23 mouse cellular contexts compared by ENCODE assay signal in the genomic region with DNA sequence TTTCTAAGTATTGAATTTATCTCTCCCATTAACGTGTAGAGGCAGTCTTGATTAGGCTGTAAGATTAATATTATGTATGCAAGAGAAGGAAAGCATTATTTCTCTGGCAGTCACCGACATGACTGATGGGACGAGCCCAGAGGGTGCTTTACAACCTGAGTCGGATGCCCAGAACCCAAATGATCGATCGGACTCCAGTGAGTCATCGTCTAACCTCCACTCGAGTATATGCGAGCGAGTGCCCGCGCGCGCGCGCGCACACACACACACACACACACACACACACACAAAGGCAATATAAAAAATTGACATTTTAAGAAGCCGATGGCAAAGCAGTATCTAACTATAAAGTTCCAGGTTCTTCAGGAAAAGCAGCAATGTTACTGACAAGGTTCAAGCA. TPM values are rescaled to one million over a fixed set of nuclear protein-coding genes. Genes with fewer than 3 reads are reported as not detected.
DNase-seq lines count a peak whose midpoint lies in the region; ATAC-seq and TF ChIP-seq lines count a peak whose summit lies in the region.
"Had no signal": no experiment of that assay in that cellular context is flagged by ENCODE, and none has a peak within 500 bp of the region (broad histone marks: within the 10 kb centered on the region; RNA-seq: fewer than 3 reads in every experiment).

No protein-coding gene starts in this region.

- no peak overlapping the region for H3K9ac ChIP-seq in limb, embryonic 14.5 days (ENCODE audit: low read depth, low read length, severe bottlenecking)
- H3K9ac ChIP-seq in hindbrain, embryonic 11.5 days (ENCODE audit: low read depth, low read length): no peak overlapping the region
- no peak overlapping the region for H3K9ac ChIP-seq in neural tube, embryonic 13.5 days
- H3K9ac ChIP-seq: heart, embryonic 13.5 days; kidney, embryonic 15.5 days; liver, embryonic 13.5 days; lung, embryonic 15.5 days had no signal

- 4% methylated on average over 18 of the region's 18 CpGs for WGBS in limb, embryonic 14.5 days
- WGBS in limb, embryonic 10.5 days: 7% methylated on average over 18 of the region's 18 CpGs
- WGBS in hindbrain, embryonic 11.5 days: 12% methylated on average over 18 of the region's 18 CpGs
- WGBS in neural tube, embryonic 13.5 days: 8% methylated on average over 18 of the region's 18 CpGs
- WGBS in thymus, adult 2 months: 78% methylated on average over 18 of the region's 18 CpGs

- no peak for DNase-seq in limb, embryonic 14.5 days (ENCODE audit: low spot score)
- DNase-seq in limb, embryonic 10.5 days (ENCODE audit: low spot score): no peak
- peak; percentile 66 for DNase-seq in R1 (ENCODE audit: low read depth, low spot score)
- peak; percentile 36 for DNase-seq in hindbrain, embryonic 11.5 days (ENCODE audit: low spot score)
- no peak for DNase-seq in thymus, adult 2 months
- DNase-seq in frontal cortex, postnatal 14 days (ENCODE audit: low spot score in 2 of 2): no peak
- DNase-seq: adrenal gland, postnatal 36 days; cerebellum, adult 2 months; gastrocnemius, postnatal 14 days; heart, postnatal 36 days; layer of hippocampus, postnatal 36 days; liver, embryonic 13.5 days; right cerebral cortex, adult 18-20 months had no signal

- no peak overlapping the region for H3K4me3 ChIP-seq in limb, embryonic 14.5 days (replicated peaks; ENCODE audit: low read length)
- H3K4me3 ChIP-seq in limb, embryonic 10.5 days: no peak overlapping the region
- no peak overlapping the region for H3K4me3 ChIP-seq in hindbrain, embryonic 11.5 days (ENCODE audit: low read depth, low read length)
- H3K4me3 ChIP-seq in neural tube, embryonic 13.5 days: no peak overlapping the region
- no peak overlapping the region for H3K4me3 ChIP-seq in thymus, adult 2 months (ENCODE audit: control insufficient read depth, insufficient read depth, low read length)
- H3K4me3 ChIP-seq: erythroblast, embryonic 14.5 days; heart, embryonic 13.5 days; kidney, embryonic 15.5 days; liver, embryonic 13.5 days; lung, embryonic 15.5 days had no signal

- H3K9me3 ChIP-seq in limb, embryonic 14.5 days (ENCODE audit: control insufficient read depth, low read length): no peaks in the 10 kb centered on the region
- H3K9me3 ChIP-seq in limb, embryonic 10.5 days (replicated peaks): no peaks in the 10 kb centered on the region
- no peaks in the 10 kb centered on the region for H3K9me3 ChIP-seq in hindbrain, embryonic 11.5 days (ENCODE audit: control insufficient read depth, low read length)
- no peaks in the 10 kb centered on the region for H3K9me3 ChIP-seq in neural tube, embryonic 13.5 days
- H3K9me3 ChIP-seq: heart, embryonic 13.5 days; kidney, embryonic 15.5 days; liver, embryonic 13.5 days; lung, embryonic 15.5 days had no signal

- H3K27ac ChIP-seq in limb, embryonic 14.5 days (replicated peaks; ENCODE audit: low read depth, low read length): no peak overlapping the region
- no peak overlapping the region for H3K27ac ChIP-seq in limb, embryonic 10.5 days
- H3K27ac ChIP-seq in hindbrain, embryonic 11.5 days (ENCODE audit: low read depth, low read length): no peak overlapping the region
- H3K27ac ChIP-seq in neural tube, embryonic 13.5 days (replicated peaks): no peak overlapping the region
- no peak overlapping the region for H3K27ac ChIP-seq in thymus, adult 2 months (ENCODE audit: control insufficient read depth, insufficient read depth, low read length)
- H3K27ac ChIP-seq: heart, embryonic 13.5 days; kidney, embryonic 15.5 days; liver, embryonic 13.5 days; lung, embryonic 15.5 days had no signal

- ATAC-seq in limb, embryonic 14.5 days (ENCODE audit: low FRiP score, low read depth): no peak
- ATAC-seq in hindbrain, embryonic 11.5 days (ENCODE audit: low FRiP score): no peak
- ATAC-seq in neural tube, embryonic 13.5 days (ENCODE audit: low read depth): peak; percentile 26; the same call in 1 of the 2 replicates
- no peak for ATAC-seq in granulocyte monocyte progenitor cell, adult 5-6 weeks (replicated peaks; ENCODE audit: poor library complexity, severe bottlenecking)
- ATAC-seq: intestine, embryonic 16.5 days had no signal

- H3K27me3 ChIP-seq in limb, embryonic 14.5 days (ENCODE audit: control insufficient read depth, insufficient read depth, low read length): peaks cover 40% of the 10 kb centered on the region
- H3K27me3 ChIP-seq in limb, embryonic 10.5 days (ENCODE audit: low read depth, poor library complexity, severe bottlenecking): peaks cover 62% of the 10 kb centered on the region
- H3K27me3 ChIP-seq in hindbrain, embryonic 11.5 days (ENCODE audit: control insufficient read depth, insufficient read depth, low read length): peaks cover 32% of the 10 kb centered on the region
- H3K27me3 ChIP-seq in neural tube, embryonic 13.5 days: peaks cover 40% of the 10 kb centered on the region
- no peaks in the 10 kb centered on the region for H3K27me3 ChIP-seq in thymus, adult 2 months (ENCODE audit: control insufficient read depth, insufficient read depth, low read length)

- no peaks in the 10 kb centered on the region for H3K4me1 ChIP-seq in limb, embryonic 14.5 days (ENCODE audit: control insufficient read depth, insufficient read depth, low read length)
- peaks cover 16% of the 10 kb centered on the region for H3K4me1 ChIP-seq in limb, embryonic 10.5 days
- H3K4me1 ChIP-seq in hindbrain, embryonic 11.5 days (replicated peaks; ENCODE audit: control insufficient read depth, insufficient read depth, low read length): 0 out of 2 replicates have a peak, but pooled peaks cover 2% of the 10 kb centered on the region
- peaks cover 30% of the 10 kb centered on the region for H3K4me1 ChIP-seq in neural tube, embryonic 13.5 days (replicated peaks)
- peaks cover 13% of the 10 kb centered on the region for H3K4me1 ChIP-seq in thymus, adult 2 months (replicated peaks; ENCODE audit: control insufficient read depth, insufficient read depth, low read length)

- no peak for TF ChIP-seq POLR2A in limb, embryonic 14.5 days (IDR thresholded peaks at IDR 0.05; ENCODE audit: borderline replicate concordance, extremely low read depth, insufficient read depth, insufficient read length)
- TF ChIP-seq POLR2A in thymus, adult 2 months (IDR thresholded peaks at IDR 0.05; ENCODE audit: control insufficient read depth, extremely low read depth, insufficient read depth, low read length, poor library complexity): no peak

- H3K4me2 ChIP-seq in limb, embryonic 14.5 days (replicated peaks; ENCODE audit: low read depth, low read length, severe bottlenecking): peak overlapping the region; percentile 4; the same call in 1 of the 2 replicates
- no peak overlapping the region for H3K4me2 ChIP-seq in hindbrain, embryonic 11.5 days (replicated peaks; ENCODE audit: low read depth, low read length)
- peak overlapping the region; percentile 26 for H3K4me2 ChIP-seq in neural tube, embryonic 13.5 days
- H3K4me2 ChIP-seq: heart, embryonic 13.5 days; kidney, embryonic 15.5 days; liver, embryonic 13.5 days; lung, embryonic 15.5 days had no signal

- no peak for TF ChIP-seq CTCF in thymus, adult 2 months (IDR thresholded peaks at IDR 0.05; ENCODE audit: borderline replicate concordance, control insufficient read depth, extremely low read depth, insufficient read depth, low read length, poor library complexity)

- no peaks in the 10 kb centered on the region for H3K36me3 ChIP-seq in limb, embryonic 14.5 days (ENCODE audit: control insufficient read depth, insufficient read depth, low read length)
- no peaks in the 10 kb centered on the region for H3K36me3 ChIP-seq in limb, embryonic 10.5 days
- H3K36me3 ChIP-seq in hindbrain, embryonic 11.5 days (ENCODE audit: control insufficient read depth, insufficient read depth, low read length): no peaks in the 10 kb centered on the region
- H3K36me3 ChIP-seq in neural tube, embryonic 13.5 days: no peaks in the 10 kb centered on the region
- no peaks in the 10 kb centered on the region for H3K36me3 ChIP-seq in thymus, adult 2 months (ENCODE audit: control insufficient read depth, insufficient read depth, low read length)
- H3K36me3 ChIP-seq: heart, embryonic 13.5 days; kidney, embryonic 15.5 days; liver, embryonic 13.5 days; lung, embryonic 15.5 days had no signal

RNA-seq across cellular contexts. Expression of a gene that starts 0.6 kb away (rescaled TPM):
- 0.38 and 0.56 TPM in 2 replicates for polyA plus RNA-seq in limb, embryonic 14.5 days (2012; rRNA removed)
- polyA plus RNA-seq in limb, embryonic 14.5 days (2014; fragmentation: Nextera tagmentation; extraction: Ambion mirVana): 0.40 and 0.54 TPM in 2 replicates
- not detected in 2 replicates for polyA plus RNA-seq in limb, embryonic 10.5 days (2016; fragmentation: Nextera tagmentation; extraction: Ambion mirVana)
- polyA plus RNA-seq in hindbrain, embryonic 11.5 days (2014; fragmentation: Nextera tagmentation; extraction: Ambion mirVana): not detected in 2 replicates
- polyA plus RNA-seq in neural tube, embryonic 13.5 days (2015; fragmentation: Nextera tagmentation; extraction: Ambion mirVana): 0.22 TPM in 1 of 2 replicates, not detected in the other
- total RNA-seq in granulocyte monocyte progenitor cell, adult 5-6 weeks (2014; fragmentation: Nextera tagmentation): not detected in 2 replicates
- not detected in 2 replicates for total RNA-seq in granulocyte monocyte progenitor cell, adult 5-6 weeks (2017)
- polyA plus RNA-seq in thymus, adult 2 months (2012; rRNA removed): 0.47 and 0.66 TPM in 2 replicates
- total RNA-seq: adrenal gland, postnatal 36 days; gastrocnemius, postnatal 14 days; heart, postnatal 36 days had no signal
- polyA plus RNA-seq: erythroblast, embryonic 14.5 days; heart, embryonic 13.5 days; intestine, embryonic 16.5 days; kidney, embryonic 15.5 days; liver, embryonic 13.5 days; lung, embryonic 15.5 days; small intestine, adult 2 months had no signal

RNA-seq across cellular contexts. Expression of a gene that starts 6.0 kb away (rescaled TPM):
- 0.04 and 0.12 TPM in 2 replicates for polyA plus RNA-seq in limb, embryonic 14.5 days (2012; rRNA removed)
- polyA plus RNA-seq in limb, embryonic 14.5 days (2014; fragmentation: Nextera tagmentation; extraction: Ambion mirVana): 0.08 TPM in 1 of 2 replicates, not detected in the other
- polyA plus RNA-seq in limb, embryonic 10.5 days (2016; fragmentation: Nextera tagmentation; extraction: Ambion mirVana): 0.08 and 0.20 TPM in 2 replicates
- 0.06 and 0.21 TPM in 2 replicates for polyA plus RNA-seq in hindbrain, embryonic 11.5 days (2014; fragmentation: Nextera tagmentation; extraction: Ambion mirVana)
- polyA plus RNA-seq in neural tube, embryonic 13.5 days (2015; fragmentation: Nextera tagmentation; extraction: Ambion mirVana): 0.62 and 1.1 TPM in 2 replicates
- total RNA-seq in granulocyte monocyte progenitor cell, adult 5-6 weeks (2014; fragmentation: Nextera tagmentation): not detected in 2 replicates
- 0.21 TPM in 1 of 2 replicates, not detected in the other for total RNA-seq in granulocyte monocyte progenitor cell, adult 5-6 weeks (2017)
- polyA plus RNA-seq in thymus, adult 2 months (2012; rRNA removed): 0.03 and 1.1 TPM in 2 replicates
- polyA plus RNA-seq: erythroblast, embryonic 14.5 days; small intestine, adult 2 months had no signal

RNA-seq across cellular contexts. Expression of a gene that starts 28.7 kb away (rescaled TPM):
- polyA plus RNA-seq in limb, embryonic 14.5 days (2012; rRNA removed): not detected in 2 replicates
- not detected in 2 replicates for polyA plus RNA-seq in limb, embryonic 14.5 days (2014; fragmentation: Nextera tagmentation; extraction: Ambion mirVana)
- not detected in 2 replicates for polyA plus RNA-seq in limb, embryonic 10.5 days (2016; fragmentation: Nextera tagmentation; extraction: Ambion mirVana)
- polyA plus RNA-seq in hindbrain, embryonic 11.5 days (2014; fragmentation: Nextera tagmentation; extraction: Ambion mirVana): not detected in 2 replicates
- polyA plus RNA-seq in neural tube, embryonic 13.5 days (2015; fragmentation: Nextera tagmentation; extraction: Ambion mirVana): not detected in 2 replicates
- total RNA-seq in granulocyte monocyte progenitor cell, adult 5-6 weeks (2014; fragmentation: Nextera tagmentation): not detected in 2 replicates
- not detected in 2 replicates for total RNA-seq in granulocyte monocyte progenitor cell, adult 5-6 weeks (2017)
- 0.74 and 1.7 TPM in 2 replicates for polyA plus RNA-seq in thymus, adult 2 months (2012; rRNA removed)
- total RNA-seq: adrenal gland, postnatal 36 days; heart, postnatal 36 days; layer of hippocampus, postnatal 36 days; left cerebral cortex, postnatal 36 days had no signal
- polyA plus RNA-seq: cerebellum, adult 2 months; cortical plate, adult 2 months; erythroblast, embryonic 14.5 days; heart, embryonic 13.5 days; intestine, embryonic 16.5 days; kidney, embryonic 15.5 days; liver, embryonic 13.5 days; lung, embryonic 15.5 days; small intestine, adult 2 months had no signal

RNA-seq across cellular contexts. Expression of a gene that starts 45.0 kb away (rescaled TPM):
- 0.20 and 0.24 TPM in 2 replicates for polyA plus RNA-seq in limb, embryonic 14.5 days (2012; rRNA removed)
- not detected in 2 replicates for polyA plus RNA-seq in limb, embryonic 14.5 days (2014; fragmentation: Nextera tagmentation; extraction: Ambion mirVana)
- 0.24 TPM in 1 of 2 replicates, not detected in the other for polyA plus RNA-seq in limb, embryonic 10.5 days (2016; fragmentation: Nextera tagmentation; extraction: Ambion mirVana)
- polyA plus RNA-seq in hindbrain, embryonic 11.5 days (2014; fragmentation: Nextera tagmentation; extraction: Ambion mirVana): 0.21 TPM in 1 of 2 replicates, not detected in the other
- polyA plus RNA-seq in neural tube, embryonic 13.5 days (2015; fragmentation: Nextera tagmentation; extraction: Ambion mirVana): not detected in 2 replicates
- not detected in 2 replicates for total RNA-seq in granulocyte monocyte progenitor cell, adult 5-6 weeks (2014; fragmentation: Nextera tagmentation)
- not detected in 2 replicates for total RNA-seq in granulocyte monocyte progenitor cell, adult 5-6 weeks (2017)
- 0.57 and 1.1 TPM in 2 replicates for polyA plus RNA-seq in thymus, adult 2 months (2012; rRNA removed)
- polyA plus RNA-seq: erythroblast, embryonic 14.5 days had no signal

Comparison
In these comparisons a context has a peak if more than half of its experiments do, and no peak if none do; other contexts are left out.
1. DNase-seq: peak in R1 (single experiment) and hindbrain, embryonic 11.5 days (single experiment); none in limb, embryonic 14.5 days (single experiment), limb, embryonic 10.5 days (single experiment), thymus, adult 2 months (single experiment) and frontal cortex, postnatal 14 days (0 of 2).